Mouse (Mus musculus) limb, embryonic 11.5 days (tissue): ENCODE measurements around the gene Med15. TPM values are rescaled to one million over a fixed set of nuclear protein-coding genes. Genes with fewer than 3 reads are reported as not detected.
A peak's percentile ranks its signal among the peaks of the same experiment; 100 is the strongest.

Source experiments
- ATAC-seq: fragments of 200-750 bp; cut with Nextera tagmentation; 2 replicates; pipeline ENCODE4 v1.8.0; 2017; ENCODE audit warnings: low read depth; ENCODE audit not compliant: insufficient number of reproducible peaks, low FRiP score, low TSS enrichment
- DNase-seq: peaks from one replicate; pipeline ENCODE4 v3.0.0-alpha.2; 2015; ENCODE audit warnings: low spot score
- H3K27ac ChIP-seq: fragments of 300-500 bp; sonication (generic); replicated peaks from 2 replicates; pipeline ENCODE4 v1.5.1; 2014; ENCODE audit warnings: low read depth, mild to moderate bottlenecking, low read length
- H3K27me3 ChIP-seq: fragments of 300-500 bp; sonication (generic); 2 replicates; pipeline ENCODE4 v1.6.1; 2014; ENCODE audit warnings: mild to moderate bottlenecking, low read length, mixed read lengths; ENCODE audit not compliant: control insufficient read depth, insufficient read depth
- H3K36me3 ChIP-seq: fragments of 300-500 bp; sonication (generic); 2 replicates; pipeline ENCODE4 v1.6.1; 2014; ENCODE audit warnings: mild to moderate bottlenecking, low read length, moderate library complexity, mixed read lengths; ENCODE audit not compliant: control insufficient read depth, insufficient read depth
- H3K4me1 ChIP-seq: fragments of 300-500 bp; sonication (generic); 2 replicates; pipeline ENCODE4 v1.6.1; 2014; ENCODE audit warnings: low read length, mixed read lengths; ENCODE audit not compliant: control insufficient read depth, insufficient read depth
- H3K4me2 ChIP-seq: fragments of 300-500 bp; sonication (generic); 2 replicates; pipeline ENCODE4 v1.6.1; 2014; ENCODE audit warnings: low read depth, mild to moderate bottlenecking, moderate library complexity; ENCODE audit not compliant: severe bottlenecking
- H3K4me3 ChIP-seq: fragments of 300-500 bp; sonication (generic); 2 replicates; pipeline ENCODE4 v1.5.1; 2014; ENCODE audit warnings: low read depth, low read length
- H3K9ac ChIP-seq: fragments of 300-500 bp; sonication (generic); 2 replicates; pipeline ENCODE4 v1.6.1; 2014; ENCODE audit warnings: mild to moderate bottlenecking, low read length
- H3K9me3 ChIP-seq: fragments of 300-500 bp; sonication (generic); 2 replicates; pipeline ENCODE4 v1.6.1; 2016; ENCODE audit warnings: low read length; ENCODE audit not compliant: control insufficient read depth
- WGBS: fragments of 180-500 bp; shearing (Covaris S2); extraction: QIAGEN DNeasy Blood & Tissue Kit; methylation state at CpG from one replicate; pipeline ENCODE4 v1.1.7; 2014; 5-methylcytosine and 5-hydroxymethylcytosine counted together
- polyA plus RNA-seq: library from polyadenylated mRNA; unstranded; fragments of >200 nt; fragmentation: Nextera tagmentation; extraction: Ambion mirVana; gene quantifications from 2 replicates; pipeline ENCODE4 v1.2.1, GENCODE M21; 2014

The Med15 gene
- polyA plus RNA-seq, 1 experiment from 2014 or later = 42.2 TPM

- WGBS = 15% methylated on average over 5 of the region's 5 CpGs
- Histone ChIP-seq H3K4me2 (no peak overlapping the region), H3K4me3 (no peak overlapping the region), H3K36me3 (no peaks in the 10 kb centered on the region), H3K27ac (no peak overlapping the region), H3K9me3 (no peaks in the 10 kb centered on the region), H3K9ac (no peak overlapping the region), H3K4me1 (0 out of 2 replicates have a peak, but pooled peaks cover 2% of the 10 kb centered on the region), H3K27me3 (no peaks in the 10 kb centered on the region)
- ATAC-seq = no peak
- DNase-seq = no peak
Measured at GRCm38 (mm10) chr16:17727179-17727861, 5.4 kb downstream of the Med15 start.

GRCm38 (mm10) chr16:17724448-17724847 is 8.2 kb downstream of the Med15 start:
- no peaks in the 10 kb centered on the region for H3K36me3 ChIP-seq
- WGBS = 95% methylated on average over 3 of the region's 3 CpGs
- H3K4me3 ChIP-seq = no peak overlapping the region
- H3K27ac ChIP-seq = no peak overlapping the region
- H3K9ac ChIP-seq = no peak overlapping the region
- DNase-seq = no peak
- 0 out of 2 replicates have a peak, but pooled peaks cover 2% of the 10 kb centered on the region for H3K4me1 ChIP-seq
- ATAC-seq = peak; percentile 64; the same call in 1 of the 2 replicates
- no peaks in the 10 kb centered on the region for H3K27me3 ChIP-seq
- no peak overlapping the region for H3K4me2 ChIP-seq
- no peaks in the 10 kb centered on the region for H3K9me3 ChIP-seq

GRCm38 (mm10) chr16:17723325-17723626 is 9.4 kb downstream of the Med15 start:
- Histone ChIP-seq H3K27me3 (no peaks in the 10 kb centered on the region), H3K27ac (no peak overlapping the region)
- no peak for ATAC-seq

GRCm38 (mm10) chr16:17722461-17723324 is 10.0 kb downstream of the Med15 start:
- Histone ChIP-seq H3K9me3 (no peaks in the 10 kb centered on the region), H3K4me1 (0 out of 2 replicates have a peak, but pooled peaks cover 2% of the 10 kb centered on the region), H3K27ac (no peak overlapping the region; the same call in 1 of the 2 replicates), H3K4me3 (peak overlapping the region; percentile 95), H3K4me2 (peak overlapping the region; percentile 69), H3K9ac (peak overlapping the region; percentile 83), H3K27me3 (no peaks in the 10 kb centered on the region), H3K36me3 (no peaks in the 10 kb centered on the region)
- 2% methylated on average over 44 of the region's 44 CpGs for WGBS
- ATAC-seq (peak; percentile 84), DNase-seq (peak; percentile 92)

More at GRCm38 (mm10) chr16:17723325-17723626, 9.4 kb downstream of the Med15 start:
- WGBS = 82% methylated on average over 1 of the region's 1 CpGs
- Histone ChIP-seq H3K4me3 (no peak overlapping the region), H3K36me3 (no peaks in the 10 kb centered on the region), H3K9me3 (no peaks in the 10 kb centered on the region), H3K4me1 (0 out of 2 replicates have a peak, but pooled peaks cover 2% of the 10 kb centered on the region), H3K9ac (no peak overlapping the region), H3K4me2 (no peak overlapping the region)
- DNase-seq = no peak

GRCm38 (mm10) chr16:17721822-17722460 is 10.8 kb downstream of the Med15 start:
- Histone ChIP-seq H3K9ac (peak overlapping the region; percentile 83), H3K4me1 (no peaks in the 10 kb centered on the region), H3K4me2 (peak overlapping the region; percentile 69), H3K27ac (no peak overlapping the region; the same call in 1 of the 2 replicates), H3K4me3 (peak overlapping the region; percentile 95), H3K36me3 (no peaks in the 10 kb centered on the region), H3K9me3 (no peaks in the 10 kb centered on the region), H3K27me3 (no peaks in the 10 kb centered on the region)
- ATAC-seq (no peak), DNase-seq (no peak)
- WGBS = 9% methylated on average over 10 of the region's 10 CpGs

GRCm38 (mm10) chr16:17721114-17721808 is 11.4 kb downstream of the Med15 start:
- Histone ChIP-seq H3K4me3 (peak overlapping the region; percentile 95; the same call in 1 of the 2 replicates), H3K27ac (no peak overlapping the region), H3K36me3 (no peaks in the 10 kb centered on the region), H3K9me3 (no peaks in the 10 kb centered on the region), H3K4me1 (no peaks in the 10 kb centered on the region), H3K27me3 (no peaks in the 10 kb centered on the region), H3K4me2 (peak overlapping the region; percentile 69), H3K9ac (no peak overlapping the region; the same call in 1 of the 2 replicates)
- WGBS = 67% methylated on average over 9 of the region's 9 CpGs
- ATAC-seq (no peak), DNase-seq (no peak)

GRCm38 (mm10) chr16:17717791-17718190 is 14.9 kb downstream of the Med15 start:
- no peak for DNase-seq
- no peak overlapping the region for H3K27ac ChIP-seq
- no peak overlapping the region for H3K9ac ChIP-seq
- H3K4me1 ChIP-seq = no peaks in the 10 kb centered on the region
- WGBS = 94% methylated on average over 1 of the region's 1 CpGs
- ATAC-seq = no peak
- no peaks in the 10 kb centered on the region for H3K27me3 ChIP-seq
- H3K36me3 ChIP-seq = no peaks in the 10 kb centered on the region
- no peak overlapping the region for H3K4me3 ChIP-seq
- H3K9me3 ChIP-seq = no peaks in the 10 kb centered on the region
- no peak overlapping the region for H3K4me2 ChIP-seq

- no peak overlapping the region for H3K27ac ChIP-seq
- H3K27me3 ChIP-seq = no peaks in the 10 kb centered on the region
- ATAC-seq = no peak
- H3K9ac ChIP-seq = no peak overlapping the region
- H3K9me3 ChIP-seq = no peaks in the 10 kb centered on the region
- no peak overlapping the region for H3K4me3 ChIP-seq
- peaks cover 1% of the 10 kb centered on the region for H3K36me3 ChIP-seq
- no peak overlapping the region for H3K4me2 ChIP-seq
- 90% methylated on average over 1 of the region's 1 CpGs for WGBS
- DNase-seq = no peak
- no peaks in the 10 kb centered on the region for H3K4me1 ChIP-seq
Measured at GRCm38 (mm10) chr16:17707541-17707940, 25.1 kb downstream of the Med15 start.
